Mouse (Mus musculus) CH12.LX (cell line): Measurements from ENCODE around the gene Olfr429. TPM values are rescaled to one million over a fixed set of nuclear protein-coding genes. Genes with fewer than 3 reads are reported as not detected.

Experiments
- DNase-seq: peaks from one replicate; pipeline ENCODE4 v3.0.0-alpha.2; 2013; ENCODE audit errors: extremely low read depth
- H3K27ac ChIP-seq: 2 replicates; pipeline ENCODE4 v1.5.1; 2012; ENCODE audit warnings: low read depth, mild to moderate bottlenecking, control low read depth, moderate library complexity; ENCODE audit not compliant: insufficient read depth
- H3K27me3 ChIP-seq: replicated peaks from 2 replicates; pipeline ENCODE3; 2012; ENCODE audit warnings: inconsistent platforms
- H3K36me3 ChIP-seq, 2 experiments: replicated peaks in 1 of 2; 2 replicates each; pipeline versions ENCODE3 to v1.6.1; 2012; ENCODE audit warnings: inconsistent platforms in 1 of 2, low read length in 1 of 2, mild to moderate bottlenecking in 1 of 2, mixed read lengths in 1 of 2, moderate library complexity in 1 of 2; ENCODE audit not compliant: control insufficient read depth in 1 of 2, insufficient read depth in 1 of 2
- H3K4me1 ChIP-seq, 2 experiments: 2 replicates each; pipeline ENCODE4 v1.6.1; 2012; ENCODE audit warnings: inconsistent platforms in 1 of 2, moderate library complexity in 1 of 2; ENCODE audit not compliant: insufficient read depth in 2 of 2, control insufficient read depth in 1 of 2
- H3K4me2 ChIP-seq: 2 replicates; pipeline ENCODE4 v1.6.1; 2012; ENCODE audit warnings: low read depth, mild to moderate bottlenecking, control low read depth; ENCODE audit not compliant: poor library complexity, insufficient read depth, severe bottlenecking
- H3K4me3 ChIP-seq, 3 experiments: fragments of 150-350 bp in 1 of 3; sonication (generic) in 1 of 3; replicated peaks in 1 of 3; 2 replicates each; pipeline versions ENCODE3 to v1.5.1; 2011 to 2012; ENCODE audit warnings: low read depth in 2 of 3, low read length in 2 of 3, mild to moderate bottlenecking in 2 of 3, moderate library complexity in 2 of 3, control low read depth in 1 of 3, improper control_type of control experiment in 1 of 3, inconsistent platforms in 1 of 3, mixed read lengths in 1 of 3; ENCODE audit not compliant: poor library complexity in 1 of 3
- H3K79me2 ChIP-seq: replicated peaks from 2 replicates; pipeline ENCODE4 v1.6.1; 2012; ENCODE audit warnings: mild to moderate bottlenecking, moderate library complexity; ENCODE audit not compliant: control insufficient read depth, poor library complexity, insufficient read depth, severe bottlenecking; ENCODE audit errors: extremely low read depth
- H3K9ac ChIP-seq: 2 replicates; pipeline ENCODE4 v1.6.1; 2012; ENCODE audit warnings: low read depth, mild to moderate bottlenecking, control low read depth, moderate library complexity; ENCODE audit not compliant: insufficient read depth
- H3K9me3 ChIP-seq: replicated peaks from 2 replicates; pipeline ENCODE3; 2012; ENCODE audit warnings: low read length, inconsistent platforms, mixed read lengths
- E2F4 ChIP-seq: IDR thresholded peaks from 2 replicates; pipeline ENCODE4 v1.6.1; 2011; ENCODE audit warnings: low read depth, low read length, improper control_type of control experiment; ENCODE audit not compliant: insufficient replicate concordance
- ELF1 ChIP-seq: IDR thresholded peaks from 2 replicates; pipeline ENCODE4 v1.6.1; 2014; ENCODE audit warnings: low read depth, mild to moderate bottlenecking, inconsistent platforms, low read length, improper control_type of control experiment
- GABPA ChIP-seq: IDR thresholded peaks from 2 replicates; pipeline ENCODE4 v1.6.1; 2012; ENCODE audit warnings: low read depth, low read length, improper control_type of control experiment, inconsistent platforms; ENCODE audit not compliant: insufficient replicate concordance
- KAT2A ChIP-seq: IDR thresholded peaks from 2 replicates; pipeline ENCODE4 v1.6.1; 2012; ENCODE audit warnings: low read length, improper control_type of control experiment, inconsistent platforms; ENCODE audit not compliant: insufficient replicate concordance
- MAFK ChIP-seq: IDR thresholded peaks from 2 replicates; pipeline ENCODE4 v1.6.1; 2011; ENCODE audit warnings: low read length, improper control_type of control experiment; ENCODE audit not compliant: insufficient replicate concordance
- MAX ChIP-seq: IDR thresholded peaks from 2 replicates; pipeline ENCODE4 v1.6.1; 2011; ENCODE audit warnings: low read length, improper control_type of control experiment
- MAZ ChIP-seq: IDR thresholded peaks from 2 replicates; pipeline ENCODE4 v1.6.1; 2012; ENCODE audit warnings: low read depth, mild to moderate bottlenecking, inconsistent platforms, low read length, improper control_type of control experiment, moderate library complexity
- MXI1 ChIP-seq: IDR thresholded peaks from 2 replicates; pipeline ENCODE4 v1.6.1; 2011; ENCODE audit warnings: mild to moderate bottlenecking, low read depth, low read length, improper control_type of control experiment
- MYC ChIP-seq: IDR thresholded peaks from 2 replicates; pipeline ENCODE4 v1.6.1; 2011; ENCODE audit warnings: low read depth, mild to moderate bottlenecking, improper control_type of control experiment, low read length
- NELFE ChIP-seq: IDR thresholded peaks from 2 replicates; pipeline ENCODE4 v1.6.1; 2011; ENCODE audit warnings: low read depth, low read length, improper control_type of control experiment
- NRF1 ChIP-seq: IDR thresholded peaks from 2 replicates; pipeline ENCODE4 v1.6.1; 2014; ENCODE audit warnings: low read depth, mild to moderate bottlenecking, inconsistent platforms, low read length, improper control_type of control experiment, moderate library complexity
- POLR2A ChIP-seq: IDR thresholded peaks from 2 replicates; pipeline ENCODE4 v1.6.1; 2011; ENCODE audit warnings: low read depth, mild to moderate bottlenecking, improper control_type of control experiment, low read length
- SIN3A ChIP-seq: IDR thresholded peaks from 2 replicates; pipeline ENCODE4 v1.6.1; 2012; ENCODE audit warnings: low read length, improper control_type of control experiment, inconsistent platforms
- TCF12 ChIP-seq: IDR thresholded peaks from 2 replicates; pipeline ENCODE4 v1.6.1; 2014; ENCODE audit warnings: low read depth, mild to moderate bottlenecking, inconsistent platforms, low read length, improper control_type of control experiment
- UBTF ChIP-seq: IDR thresholded peaks from 2 replicates; pipeline ENCODE4 v1.6.1; 2012; ENCODE audit warnings: low read depth, mild to moderate bottlenecking, inconsistent platforms, low read length, improper control_type of control experiment, moderate library complexity
- USF2 ChIP-seq: conservative IDR thresholded peaks from 2 replicates; pipeline ENCODE4 v1.6.1; 2011; ENCODE audit warnings: low read depth, low read length, improper control_type of control experiment
- ZC3H11A ChIP-seq: IDR thresholded peaks from 2 replicates; pipeline ENCODE4 v1.6.1; 2012; ENCODE audit warnings: low read depth, mild to moderate bottlenecking, inconsistent platforms, low read length, improper control_type of control experiment
- ZMIZ1 ChIP-seq: IDR thresholded peaks from 2 replicates; pipeline ENCODE4 v1.6.1; 2012; ENCODE audit warnings: low read depth, mild to moderate bottlenecking, inconsistent platforms, low read length, improper control_type of control experiment
- dilution Hi-C: fragments of 300-500 bp; cut with MboI; formaldehyde crosslinking; loops from 2 replicates; pipeline ENCODE4 v1.14.3; 2020; ENCODE audit warnings: low sequenced_read_pairs; ENCODE audit not compliant: extremely low pct_unique_long_range_greater_than_20kb, extremely low pct_ligation_motif_present
- in situ Hi-C: fragments of 300-500 bp; cut with MboI; formaldehyde crosslinking; loops from 3 replicates; pipeline ENCODE4 v1.14.3; 2019; ENCODE audit warnings: low sequenced_read_pairs, low pct_ligation_motif_present, low pct_unique_long_range_greater_than_20kb, mixed read lengths
- polyA plus RNA-seq: library from polyadenylated mRNA; unstranded; fragments of >175 nt; gene quantifications from 2 replicates; pipeline ENCODE4 v1.2.1, GENCODE M21; 2012; ENCODE audit warnings: low read depth; ENCODE audit not compliant: insufficient read length
- total RNA-seq, 2 experiments: library from RNA; depleted of rRNA; stranded (reverse); fragments of 300-350 nt in 1 of 2; fragments of >200 nt in 1 of 2; gene quantifications; 2 replicates each; pipeline ENCODE4 v1.2.3; 2012 to 2014

Olfr429 gene
- total and polyA plus RNA-seq, 3 experiments = not detected

DNA sequence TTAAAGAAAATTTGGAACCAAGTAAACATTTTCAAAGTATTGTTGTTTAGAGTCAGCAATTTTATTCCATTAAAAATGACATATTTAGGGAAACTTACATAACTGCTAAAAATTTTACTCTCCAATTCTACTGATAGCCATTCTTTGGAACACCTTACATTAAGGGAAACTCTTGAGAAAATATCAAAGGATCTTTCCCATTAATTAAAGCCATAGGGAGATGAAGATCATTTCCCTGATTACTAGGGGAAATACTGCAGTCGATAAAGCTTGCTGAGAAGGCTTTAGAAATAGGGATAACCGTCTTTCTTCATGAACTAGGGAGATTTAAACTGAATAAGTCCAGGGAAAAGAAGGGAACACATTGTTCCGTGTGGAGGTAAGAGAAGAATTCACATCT, 47.1 kb downstream of the Olfr429 start, which contains the start of gene Olfr424:
Olfr424 (plus strand) TSS at position 301 of the 400 bp plus-strand sequence.
- no peak within 1 kb of the TSS for H3K4me3 ChIP-seq
- H3K27me3 ChIP-seq = no peaks in the 10 kb centered on the region
- in situ Hi-C loops = no loop called here
- TF ChIP-seq MXI1 = no peak
- TF ChIP-seq MAZ = no peak
- no peak for TF ChIP-seq USF2
- no peak for TF ChIP-seq NELFE
- TF ChIP-seq TCF12 = no peak
- TF ChIP-seq ZC3H11A = no peak
- TF ChIP-seq UBTF = no peak
- no peak within 1 kb of the TSS for H3K4me2 ChIP-seq
- peaks cover 0 to 2% of the 10 kb centered on the region in 2 experiments; a peak in 1 of 4 replicates for H3K4me1 ChIP-seq
- H3K9ac ChIP-seq = no peak within 1 kb of the TSS
- DNase-seq = no peak
- H3K9me3 ChIP-seq = no peaks in the 10 kb centered on the region
- no peaks in the 10 kb centered on the region for H3K36me3 ChIP-seq
- no peak within 1 kb of the TSS for H3K27ac ChIP-seq
- dilution Hi-C loops = no loop called here
- no peaks in the 10 kb centered on the region for H3K79me2 ChIP-seq

DNA sequence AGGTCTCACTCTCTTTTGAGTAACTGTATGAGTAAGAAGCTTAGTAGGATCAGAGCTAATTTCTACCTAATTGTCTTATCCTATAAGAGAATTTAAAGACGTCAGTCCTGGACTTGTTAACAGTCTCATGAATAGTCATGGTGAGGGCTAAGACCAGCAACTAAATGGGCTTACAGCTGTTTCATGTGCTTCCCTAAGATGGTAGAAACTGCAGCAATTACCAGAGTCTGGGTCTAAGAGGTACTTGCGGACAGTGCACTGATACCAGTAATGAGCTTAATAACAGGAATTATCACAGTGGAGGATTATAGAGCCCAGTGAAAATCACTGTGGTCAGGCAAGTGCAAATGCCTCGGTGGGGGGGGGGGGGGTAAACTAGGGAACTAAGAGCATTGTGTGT, 47.9 kb downstream of the Olfr429 start:
- Histone ChIP-seq H3K4me1 (peaks cover 0 to 2% of the 10 kb centered on the region in 2 experiments; a peak in 1 of 4 replicates), H3K9ac (no peak overlapping the region), H3K79me2 (no peaks in the 10 kb centered on the region), H3K9me3 (no peaks in the 10 kb centered on the region), H3K4me2 (no peak overlapping the region), H3K4me3 (no peak overlapping the region), H3K36me3 (no peaks in the 10 kb centered on the region), H3K27me3 (no peaks in the 10 kb centered on the region), H3K27ac (no peak overlapping the region)
- in situ Hi-C loops (no loop called here), dilution Hi-C loops (no loop called here)
- TF ChIP-seq POLR2A (no peak), MYC (no peak), MAX (no peak), MAFK (no peak), MXI1 (no peak), SIN3A (no peak), ZMIZ1 (no peak), KAT2A (no peak), E2F4 (no peak), NELFE (no peak), ELF1 (no peak), GABPA (no peak), NRF1 (no peak)
- no peak for DNase-seq

Other genes with a start within 250 kb of the Olfr429 start
- gene Ifi211, start 171.3 kb upstream of the Olfr429 start, total RNA-seq (2012; rRNA removed) = 57.8 and 89.1 TPM in 2 replicates
- 114 and 130 TPM in 2 replicates for gene Ifi211, start 171.3 kb upstream of the Olfr429 start, total RNA-seq (2014; rRNA removed)
- gene Ifi211, start 171.3 kb upstream of the Olfr429 start, polyA plus RNA-seq = 66.6 and 67.9 TPM in 2 replicates
- gene Mndal, start 141.8 kb upstream of the Olfr429 start, total RNA-seq (2012; rRNA removed) = 56.8 and 57.9 TPM in 2 replicates
- gene Mndal, start 141.8 kb upstream of the Olfr429 start, total RNA-seq (2014; rRNA removed) = 107 and 153 TPM in 2 replicates
- 175 and 183 TPM in 2 replicates for gene Mndal, start 141.8 kb upstream of the Olfr429 start, polyA plus RNA-seq
- 13.3 and 14.2 TPM in 2 replicates for gene Ifi203, start 141.7 kb upstream of the Olfr429 start, total RNA-seq (2012; rRNA removed)
- 27.5 and 35.8 TPM in 2 replicates for gene Ifi203, start 141.7 kb upstream of the Olfr429 start, total RNA-seq (2014; rRNA removed)
- gene Ifi203, start 141.7 kb upstream of the Olfr429 start, polyA plus RNA-seq = 33.0 and 36.5 TPM in 2 replicates
- gene Ifi202b, start 101.6 kb upstream of the Olfr429 start, total RNA-seq (2012; rRNA removed) = not detected in 2 replicates
- gene Ifi202b, start 101.6 kb upstream of the Olfr429 start, total RNA-seq (2014; rRNA removed) = not detected in 2 replicates
- gene Ifi202b, start 101.6 kb upstream of the Olfr429 start, polyA plus RNA-seq = not detected in 2 replicates
- 0.13 and 0.17 TPM in 2 replicates for gene Ifi205, start 52.5 kb upstream of the Olfr429 start, total RNA-seq (2012; rRNA removed)
- gene Ifi205, start 52.5 kb upstream of the Olfr429 start, total RNA-seq (2014; rRNA removed) = 0.35 and 0.45 TPM in 2 replicates
- 0.17 and 0.45 TPM in 2 replicates for gene Ifi205, start 52.5 kb upstream of the Olfr429 start, polyA plus RNA-seq
- 0.34 and 0.51 TPM in 2 replicates for gene Olfr433, start 43.6 kb upstream of the Olfr429 start, total RNA-seq (2012; rRNA removed)
- gene Olfr433, start 43.6 kb upstream of the Olfr429 start, total RNA-seq (2014; rRNA removed) = 0.43 and 0.47 TPM in 2 replicates
- 0.37 and 0.54 TPM in 2 replicates for gene Olfr433, start 43.6 kb upstream of the Olfr429 start, polyA plus RNA-seq
- not detected in 2 replicates for gene Olfr432, start 35.1 kb upstream of the Olfr429 start, total RNA-seq (2012; rRNA removed)
- gene Olfr432, start 35.1 kb upstream of the Olfr429 start, total RNA-seq (2014; rRNA removed) = 0.04 and 0.05 TPM in 2 replicates
- gene Olfr432, start 35.1 kb upstream of the Olfr429 start, polyA plus RNA-seq = 0.07 and 0.13 TPM in 2 replicates
- not detected in 2 replicates for gene Olfr430, start 17.7 kb upstream of the Olfr429 start, total RNA-seq (2012; rRNA removed)
- not detected in 2 replicates for gene Olfr430, start 17.7 kb upstream of the Olfr429 start, total RNA-seq (2014; rRNA removed)
- not detected in 2 replicates for gene Olfr430, start 17.7 kb upstream of the Olfr429 start, polyA plus RNA-seq
- not detected in 2 replicates for gene Olfr427, start 12.6 kb downstream of the Olfr429 start, total RNA-seq (2012; rRNA removed)
- not detected in 2 replicates for gene Olfr427, start 12.6 kb downstream of the Olfr429 start, total RNA-seq (2014; rRNA removed)
- not detected in 2 replicates for gene Olfr427, start 12.6 kb downstream of the Olfr429 start, polyA plus RNA-seq
- gene Olfr231, start 36.8 kb downstream of the Olfr429 start, total RNA-seq (2012; rRNA removed) = not detected in 2 replicates
- not detected in 2 replicates for gene Olfr231, start 36.8 kb downstream of the Olfr429 start, total RNA-seq (2014; rRNA removed)
- not detected in 2 replicates for gene Olfr231, start 36.8 kb downstream of the Olfr429 start, polyA plus RNA-seq
- gene Olfr424, start 47.2 kb downstream of the Olfr429 start, total RNA-seq (2012; rRNA removed) = not detected in 2 replicates
- gene Olfr424, start 47.2 kb downstream of the Olfr429 start, total RNA-seq (2014; rRNA removed) = not detected in 2 replicates
- not detected in 2 replicates for gene Olfr424, start 47.2 kb downstream of the Olfr429 start, polyA plus RNA-seq
- gene Olfr420, start 71.3 kb downstream of the Olfr429 start, total RNA-seq (2012; rRNA removed) = not detected in 2 replicates
- gene Olfr420, start 71.3 kb downstream of the Olfr429 start, total RNA-seq (2014; rRNA removed) = not detected in 2 replicates
- 0.73 and 1.1 TPM in 2 replicates for gene Olfr420, start 71.3 kb downstream of the Olfr429 start, polyA plus RNA-seq
- gene Spta1, start 88.4 kb downstream of the Olfr429 start, total RNA-seq (2012; rRNA removed) = 0.81 and 0.84 TPM in 2 replicates
- gene Spta1, start 88.4 kb downstream of the Olfr429 start, total RNA-seq (2014; rRNA removed) = 1.2 and 1.6 TPM in 2 replicates
- 16.0 TPM in 2 replicates for gene Spta1, start 88.4 kb downstream of the Olfr429 start, polyA plus RNA-seq
- not detected in 2 replicates for gene Olfr419, start 167.7 kb downstream of the Olfr429 start, total RNA-seq (2012; rRNA removed)
- not detected in 2 replicates for gene Olfr419, start 167.7 kb downstream of the Olfr429 start, total RNA-seq (2014; rRNA removed)
- not detected in 2 replicates for gene Olfr419, start 167.7 kb downstream of the Olfr429 start, polyA plus RNA-seq
- gene Mptx1, start 246.2 kb downstream of the Olfr429 start, total RNA-seq (2012; rRNA removed) = not detected in 2 replicates
- gene Mptx1, start 246.2 kb downstream of the Olfr429 start, total RNA-seq (2014; rRNA removed) = not detected in 2 replicates
- not detected in 2 replicates for gene Mptx1, start 246.2 kb downstream of the Olfr429 start, polyA plus RNA-seq